Mouse (Mus musculus) intestine, embryonic 14.5 days (tissue): Measurements from ENCODE around the gene 6030498E09Rik. TPM values are rescaled to one million over a fixed set of nuclear protein-coding genes. Genes with fewer than 3 reads are reported as not detected.

Source experiments
- ATAC-seq: fragments of 200-750 bp; cut with Nextera tagmentation; replicated peaks from 2 replicates; pipeline ENCODE4 v1.8.0; 2017; ENCODE audit warnings: low read depth, moderate number of reproducible peaks, moderate TSS enrichment, moderate library complexity; ENCODE audit not compliant: low FRiP score, low TSS enrichment
- DNase-seq: peaks from one replicate; pipeline ENCODE4 v3.0.0-alpha.2; 2018; ENCODE audit warnings: low spot score
- H3K27ac ChIP-seq: fragments of 300-500 bp; sonication (generic); 2 replicates; pipeline ENCODE4 v1.5.1; 2014; ENCODE audit warnings: low read depth, mild to moderate bottlenecking, control low read depth
- H3K27me3 ChIP-seq: fragments of 300-500 bp; sonication (generic); replicated peaks from 2 replicates; pipeline ENCODE4 v1.6.1; 2014; ENCODE audit warnings: low read length, control low read depth; ENCODE audit not compliant: control insufficient read depth, insufficient read depth
- H3K36me3 ChIP-seq: fragments of 300-500 bp; sonication (generic); 2 replicates; pipeline ENCODE4 v1.6.1; 2014; ENCODE audit warnings: low read length, control low read depth; ENCODE audit not compliant: control insufficient read depth, insufficient read depth
- H3K4me1 ChIP-seq: fragments of 300-500 bp; sonication (generic); replicated peaks from 2 replicates; pipeline ENCODE4 v1.6.1; 2014; ENCODE audit warnings: low read length, control low read depth, mixed read lengths; ENCODE audit not compliant: control insufficient read depth, insufficient read depth
- H3K4me2 ChIP-seq: fragments of 300-500 bp; sonication (generic); 2 replicates; pipeline ENCODE4 v1.6.1; 2014; ENCODE audit warnings: low read length
- H3K4me3 ChIP-seq: fragments of 300-500 bp; sonication (generic); 2 replicates; pipeline ENCODE4 v1.5.1; 2014; ENCODE audit warnings: low read depth, low read length, control low read depth, mixed read lengths
- H3K9ac ChIP-seq: fragments of 300-500 bp; sonication (generic); 2 replicates; pipeline ENCODE4 v1.6.1; 2014; ENCODE audit warnings: mild to moderate bottlenecking, low read length
- H3K9me3 ChIP-seq: fragments of 300-500 bp; sonication (generic); 2 replicates; pipeline ENCODE4 v1.6.1; 2016; ENCODE audit warnings: low read length, control low read depth; ENCODE audit not compliant: control insufficient read depth
- WGBS: fragments of 180-500 bp; shearing (Covaris S2); extraction: QIAGEN DNeasy Blood & Tissue Kit; methylation state at CpG from one replicate; pipeline ENCODE4 v1.1.7; 2014; 5-methylcytosine and 5-hydroxymethylcytosine counted together
- polyA plus RNA-seq: library from polyadenylated mRNA; unstranded; fragments of >200 nt; fragmentation: Nextera tagmentation; extraction: Ambion mirVana; gene quantifications from 2 replicates; pipeline ENCODE4 v1.2.1, GENCODE M21; 2014

6030498E09Rik gene
- polyA plus RNA-seq: 0.14 TPM in 1 of 2 replicates, not detected in the other

DNA sequence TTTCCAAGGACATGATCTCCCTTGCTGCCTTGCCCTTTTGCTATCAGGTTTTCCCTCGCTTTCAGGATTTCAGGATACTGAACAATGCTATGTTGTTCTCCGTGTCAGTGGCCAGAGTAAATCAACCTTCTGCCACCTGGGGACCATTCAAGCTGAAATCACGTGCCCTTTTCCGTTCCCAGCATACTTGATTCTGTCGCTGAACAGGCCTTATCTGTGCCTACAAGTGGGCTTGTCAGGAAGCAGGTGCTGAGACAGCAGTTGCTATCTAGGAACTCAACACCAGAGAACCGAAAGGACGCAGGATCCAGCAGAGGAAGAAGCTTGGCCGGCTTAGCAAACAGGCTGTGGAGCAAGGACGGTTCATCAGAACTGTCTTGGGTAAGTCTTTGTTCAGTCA is at the start of gene 6030498E09Rik:
TSS of gene 6030498E09Rik (plus strand) at position 194 of the 400 bp plus-strand sequence.
- no peak within 1 kb of the TSS for H3K27ac ChIP-seq
- H3K9ac ChIP-seq: no peak within 1 kb of the TSS
- H3K36me3 ChIP-seq: no peaks in the 10 kb centered on the region
- H3K4me2 ChIP-seq: no peak within 1 kb of the TSS
- WGBS: 69% methylated on average over 9 of the region's 9 CpGs
- no peak within 1 kb of the TSS for H3K4me3 ChIP-seq
- H3K4me1 ChIP-seq: no peaks in the 10 kb centered on the region
- no peaks in the 10 kb centered on the region for H3K9me3 ChIP-seq
- no peak for ATAC-seq
- H3K27me3 ChIP-seq: no peaks in the 10 kb centered on the region
- no peak for DNase-seq

DNA sequence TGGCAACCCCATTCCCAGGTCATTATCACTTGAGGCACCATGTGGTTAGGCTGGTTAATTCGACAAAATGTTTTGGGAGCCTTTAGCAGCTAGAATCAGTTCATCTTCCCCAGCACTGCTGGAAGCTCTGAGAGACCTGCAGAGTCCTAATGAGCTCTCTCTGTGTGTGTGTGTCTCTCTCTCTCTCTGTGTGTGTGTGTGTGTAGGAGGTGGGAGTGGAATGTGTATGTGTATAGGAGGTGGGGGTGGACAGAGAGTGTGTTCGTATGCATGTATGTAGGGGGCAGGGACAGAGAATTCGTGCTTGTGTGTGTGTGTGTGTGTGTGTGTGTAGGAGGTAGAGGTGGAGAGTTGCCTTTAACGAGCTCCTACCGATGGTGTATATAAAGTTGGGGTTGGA is 42.4 kb upstream of the 6030498E09Rik start:
- Histone ChIP-seq H3K9me3 (no peaks in the 10 kb centered on the region), H3K4me2 (no peak overlapping the region), H3K4me1 (no peaks in the 10 kb centered on the region), H3K4me3 (no peak overlapping the region), H3K27me3 (no peaks in the 10 kb centered on the region), H3K9ac (no peak overlapping the region), H3K36me3 (no peaks in the 10 kb centered on the region), H3K27ac (no peak overlapping the region)
- DNase-seq (no peak), ATAC-seq (no peak)
- 66% methylated on average over 5 of the region's 5 CpGs for WGBS

DNA sequence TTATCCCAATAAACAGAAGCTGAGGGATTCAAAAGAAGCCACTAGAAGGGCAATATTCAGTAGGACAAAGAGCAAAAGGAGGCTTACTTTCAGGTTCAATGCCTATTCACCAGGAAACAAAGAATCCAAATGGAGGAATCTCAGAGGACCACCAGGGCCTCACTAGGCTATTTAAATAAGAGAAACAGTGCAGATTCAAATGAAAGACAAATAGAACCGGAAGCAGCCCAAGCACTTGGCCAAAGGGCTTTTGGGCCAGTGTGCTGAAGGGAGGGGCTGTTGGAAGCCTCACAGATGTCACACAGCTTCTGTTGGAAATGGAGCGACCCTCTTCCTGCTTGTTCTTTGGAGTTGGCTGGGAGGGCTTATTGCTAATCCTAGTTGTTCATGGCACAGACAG is 41.8 kb upstream of the 6030498E09Rik start:
- ATAC-seq (no peak), DNase-seq (no peak)
- Histone ChIP-seq H3K36me3 (no peaks in the 10 kb centered on the region), H3K27me3 (no peaks in the 10 kb centered on the region), H3K4me3 (no peak overlapping the region), H3K9ac (no peak overlapping the region), H3K9me3 (no peaks in the 10 kb centered on the region), H3K27ac (no peak overlapping the region), H3K4me1 (no peaks in the 10 kb centered on the region), H3K4me2 (no peak overlapping the region)
- WGBS: 53% methylated on average over 2 of the region's 2 CpGs

DNA sequence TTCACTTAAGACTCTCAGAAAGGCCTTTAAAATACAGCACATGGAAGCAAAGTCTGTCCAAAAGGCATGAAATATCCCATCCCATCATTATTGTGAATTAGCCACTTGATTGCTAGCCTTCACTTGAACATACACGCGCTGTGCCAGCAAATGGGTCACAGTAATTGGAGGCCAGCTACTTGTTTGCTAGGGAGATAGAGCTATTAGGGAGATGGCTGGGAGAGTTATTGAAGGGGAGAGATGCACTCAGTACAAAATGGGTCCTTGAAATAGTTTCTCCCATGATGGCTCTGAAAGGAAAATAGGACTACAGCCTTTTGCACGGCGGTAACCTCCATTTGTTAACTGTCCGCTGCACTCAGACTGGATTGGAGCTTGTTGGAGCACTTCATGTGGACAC is 38.8 kb upstream of the 6030498E09Rik start:
- Histone ChIP-seq H3K4me3 (no peak overlapping the region), H3K9me3 (no peaks in the 10 kb centered on the region), H3K27ac (no peak overlapping the region), H3K27me3 (no peaks in the 10 kb centered on the region), H3K9ac (no peak overlapping the region), H3K36me3 (no peaks in the 10 kb centered on the region), H3K4me1 (no peaks in the 10 kb centered on the region), H3K4me2 (no peak overlapping the region)
- 89% methylated on average over 5 of the region's 5 CpGs for WGBS
- ATAC-seq (no peak), DNase-seq (no peak)

DNA sequence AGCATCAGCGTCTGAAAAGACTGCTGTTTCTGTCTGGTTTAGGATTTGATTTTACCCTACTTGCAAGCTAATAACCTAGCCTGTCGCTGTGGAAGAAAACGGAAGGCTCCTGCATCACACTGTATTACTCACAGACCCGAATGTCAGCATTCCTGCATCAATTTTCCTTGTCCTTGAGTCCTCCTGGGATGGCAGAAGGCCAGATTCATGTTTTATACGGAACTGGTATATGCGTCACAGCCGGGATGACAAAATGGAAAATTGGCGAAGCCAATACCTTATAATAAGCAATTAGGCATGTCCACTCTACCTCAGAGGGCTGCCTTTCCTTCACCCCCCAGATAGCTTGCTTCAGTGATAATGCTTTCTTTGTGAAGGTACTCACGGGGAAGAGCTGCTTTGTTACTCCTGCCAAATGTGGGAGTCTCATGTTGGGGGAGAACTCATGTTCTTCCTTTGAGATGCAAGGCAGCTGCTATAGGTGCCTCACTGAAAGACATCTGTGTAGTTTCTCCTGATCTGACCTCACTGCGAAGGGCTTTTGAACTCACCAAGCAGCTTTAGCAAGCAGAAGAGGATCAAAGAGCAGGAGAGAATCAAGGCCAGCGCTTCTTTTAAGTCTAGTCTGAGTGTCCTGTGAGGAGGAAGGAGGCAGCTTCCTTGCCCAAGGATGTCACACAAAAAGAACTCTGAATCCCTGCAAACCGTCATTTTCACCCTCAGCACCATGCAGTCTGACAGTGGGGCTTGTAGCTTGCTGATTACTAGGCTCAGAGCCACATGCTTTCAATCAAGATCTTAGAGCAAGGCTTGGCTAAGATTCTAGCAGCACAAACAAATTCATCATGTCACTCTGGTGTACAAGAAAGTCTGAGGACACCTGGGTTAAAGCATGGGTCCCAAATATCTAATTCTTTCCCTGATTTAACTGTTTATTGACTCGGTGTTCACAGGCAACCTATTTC is 37.3 kb upstream of the 6030498E09Rik start:
- no peak overlapping the region for H3K4me2 ChIP-seq
- H3K4me3 ChIP-seq: no peak overlapping the region
- ATAC-seq (no peak), DNase-seq (peak; percentile 54)
- no peak overlapping the region for H3K9ac ChIP-seq
- no peaks in the 10 kb centered on the region for H3K9me3 ChIP-seq
- H3K27me3 ChIP-seq: no peaks in the 10 kb centered on the region
- WGBS: 46% methylated on average over 13 of the region's 13 CpGs
- H3K27ac ChIP-seq: no peak overlapping the region
- no peaks in the 10 kb centered on the region for H3K36me3 ChIP-seq
- no peaks in the 10 kb centered on the region for H3K4me1 ChIP-seq

DNA sequence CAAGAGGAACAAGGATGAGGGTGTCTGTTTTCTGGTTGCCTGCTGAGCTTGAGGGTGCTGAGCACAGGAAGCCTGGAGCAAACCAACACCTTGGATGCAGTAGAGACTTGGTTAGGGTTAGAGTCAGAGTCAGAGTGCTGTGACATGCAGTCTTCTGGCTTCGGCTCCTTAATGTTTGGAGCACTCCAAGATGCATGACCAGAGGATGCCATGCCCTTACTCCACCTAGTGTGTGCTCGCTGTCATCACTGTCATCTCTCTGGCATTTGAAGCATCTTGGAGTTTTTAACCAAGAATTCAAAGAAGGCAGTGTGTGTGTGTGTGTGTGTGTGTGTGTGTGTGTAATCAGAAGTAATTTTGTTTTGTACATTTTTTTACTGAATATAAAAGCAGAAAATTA is 1.0 kb upstream of the 6030498E09Rik start:
- Histone ChIP-seq H3K27ac (no peak overlapping the region), H3K4me2 (no peak overlapping the region), H3K9me3 (no peaks in the 10 kb centered on the region), H3K27me3 (no peaks in the 10 kb centered on the region), H3K4me1 (no peaks in the 10 kb centered on the region), H3K9ac (no peak overlapping the region), H3K4me3 (no peak overlapping the region), H3K36me3 (no peaks in the 10 kb centered on the region)
- DNase-seq: no peak
- WGBS: 67% methylated on average over 2 of the region's 2 CpGs
- no peak for ATAC-seq

DNA sequence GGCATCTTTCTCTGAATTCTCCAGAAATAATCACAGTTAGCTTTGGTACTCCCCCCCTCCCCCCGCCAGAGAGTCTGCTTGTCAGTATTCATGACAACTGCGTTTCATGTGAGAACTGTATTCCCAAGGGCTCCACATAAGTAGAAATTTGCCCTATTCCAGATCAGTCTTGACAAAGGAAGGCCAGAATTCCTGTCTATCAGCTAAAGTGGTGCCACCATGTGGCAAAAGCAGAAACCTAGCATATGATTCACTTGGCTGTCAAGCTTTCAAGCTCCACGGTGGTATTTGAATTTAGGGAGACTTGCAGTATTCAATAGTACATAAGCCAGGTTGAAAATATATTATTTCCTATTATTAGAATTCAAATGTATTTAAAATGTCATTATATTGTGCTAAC is 585 bp upstream of the 6030498E09Rik start:
- no peak overlapping the region for H3K27ac ChIP-seq
- no peaks in the 10 kb centered on the region for H3K36me3 ChIP-seq
- no peak overlapping the region for H3K4me2 ChIP-seq
- ATAC-seq (0 out of 2 replicates have a peak, but pooled peaks have one; percentile 43), DNase-seq (no peak)
- WGBS: 42% methylated on average over 3 of the region's 3 CpGs
- H3K9me3 ChIP-seq: no peaks in the 10 kb centered on the region
- no peak overlapping the region for H3K9ac ChIP-seq
- no peaks in the 10 kb centered on the region for H3K4me1 ChIP-seq
- no peak overlapping the region for H3K4me3 ChIP-seq
- H3K27me3 ChIP-seq: no peaks in the 10 kb centered on the region

DNA sequence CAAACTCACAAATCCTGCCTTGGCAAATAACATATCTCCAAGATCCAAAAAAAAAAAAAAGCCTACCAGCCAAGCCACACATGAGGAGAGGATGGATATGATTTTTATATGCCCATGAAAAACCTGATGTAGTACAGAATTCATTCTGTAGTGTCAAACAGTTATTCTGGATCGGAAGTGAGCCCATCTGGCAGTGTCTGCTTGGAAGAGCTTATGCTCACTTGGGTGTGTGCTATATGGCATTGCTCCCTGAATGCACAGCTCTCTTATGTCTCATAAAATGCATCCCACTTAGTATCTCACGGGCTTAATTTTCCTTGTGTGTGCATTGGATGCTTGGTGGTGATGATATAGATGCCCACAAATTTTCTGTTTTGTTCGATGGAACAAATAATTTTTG is 21.9 kb downstream of the 6030498E09Rik start:
- 73% methylated on average over 3 of the region's 3 CpGs for WGBS

DNA sequence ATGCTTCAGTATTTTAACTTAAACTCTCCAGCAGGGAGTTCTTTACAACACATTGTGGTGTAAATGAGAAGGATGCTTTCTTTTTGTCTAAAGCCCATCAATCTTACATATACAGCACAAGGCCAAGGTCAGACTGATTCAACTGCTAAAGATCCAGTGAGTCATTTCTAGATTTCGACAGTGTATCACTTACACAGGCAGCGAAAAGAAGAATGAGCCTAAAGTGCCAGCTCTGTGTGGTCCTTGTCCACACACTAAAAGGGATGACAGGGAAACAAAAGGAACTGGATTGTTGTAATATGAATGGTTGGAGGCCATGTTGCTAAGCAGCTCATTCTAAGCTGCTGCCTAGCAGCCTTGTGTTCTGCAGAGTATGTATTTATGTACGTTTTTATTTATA is 41.5 kb downstream of the 6030498E09Rik start:
- Histone ChIP-seq H3K4me3 (no peak overlapping the region), H3K36me3 (no peaks in the 10 kb centered on the region), H3K4me2 (no peak overlapping the region), H3K9ac (no peak overlapping the region), H3K27ac (no peak overlapping the region), H3K4me1 (no peaks in the 10 kb centered on the region), H3K27me3 (no peaks in the 10 kb centered on the region), H3K9me3 (no peaks in the 10 kb centered on the region)
- ATAC-seq (no peak), DNase-seq (no peak)
- WGBS: 68% methylated on average over 3 of the region's 3 CpGs

More for the DNA sequence above, 21.9 kb downstream of the 6030498E09Rik start:
- ATAC-seq (no peak), DNase-seq (no peak)
- Histone ChIP-seq H3K27ac (no peak overlapping the region), H3K4me1 (no peaks in the 10 kb centered on the region), H3K4me2 (no peak overlapping the region), H3K36me3 (no peaks in the 10 kb centered on the region), H3K9me3 (no peaks in the 10 kb centered on the region), H3K4me3 (no peak overlapping the region), H3K9ac (no peak overlapping the region), H3K27me3 (no peaks in the 10 kb centered on the region)
